Mouse (Mus musculus) bone marrow, adult 2 months (tissue): ENCODE results near the gene Il1f5.

Experiments used
- CTCF ChIP-seq: fragments of 200-500 bp; IDR thresholded peaks from 2 replicates; pipeline ENCODE4 v1.5.1; 2011; ENCODE audit warnings: low read length, control low read depth; ENCODE audit not compliant: control insufficient read depth, insufficient read depth
- POLR2A ChIP-seq: fragments of 200-500 bp; IDR thresholded peaks from 2 replicates; pipeline ENCODE4 v1.6.1; 2011; ENCODE audit warnings: low read depth, mild to moderate bottlenecking, control low read depth, low read length, borderline replicate concordance; ENCODE audit not compliant: control insufficient read depth

DNA sequence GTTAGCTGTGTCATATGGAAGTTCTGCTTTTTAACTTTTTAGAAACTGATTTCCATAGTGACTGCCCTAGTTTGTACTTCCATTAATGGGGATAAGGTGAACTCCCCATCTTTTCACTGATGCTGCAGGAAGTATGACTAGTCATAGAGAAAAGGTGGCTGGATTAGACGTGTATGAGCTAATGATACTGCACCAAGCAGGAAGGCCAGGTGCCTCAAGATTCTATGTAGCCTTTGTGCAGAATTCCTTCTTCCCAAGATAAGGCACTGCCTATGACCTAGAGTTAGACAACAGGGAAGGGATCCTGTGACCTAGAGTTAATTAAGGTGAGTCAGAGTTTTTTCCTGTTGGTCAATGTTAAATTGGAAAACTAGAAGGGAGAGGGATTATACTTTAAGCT is 40.2 kb downstream of the Il1f5 start:
- TF ChIP-seq POLR2A (no peak), CTCF (no peak)
